Mouse (Mus musculus) frontal cortex, adult 2 months (tissue): Measurements from ENCODE around the gene Vmn1r16. TPM values are rescaled to one million over a fixed set of nuclear protein-coding genes. Genes with fewer than 3 reads are reported as not detected.
A peak's percentile ranks its signal among the peaks of the same experiment; 100 is the strongest.
"Not testable (repeated sequence)": the region's sequence is repeated elsewhere in the genome, so short reads cannot be mapped to it uniquely, and the experiment has no call there.

Experiments used
- DNase-seq, 2 experiments: peaks; one replicate each; pipeline ENCODE4 v3.0.0; 2022; ENCODE audit warnings: low spot score in 1 of 2; ENCODE audit errors: extremely low spot score in 1 of 2
- polyA plus RNA-seq: library from polyadenylated mRNA; depleted of rRNA; stranded (reverse); fragments of >200 nt; gene quantifications from 2 replicates; pipeline ENCODE4 v1.2.3, GENCODE M21; 2012; rRNA removed

Vmn1r16 gene
- not detected in 2 replicates for polyA plus RNA-seq

DNA sequence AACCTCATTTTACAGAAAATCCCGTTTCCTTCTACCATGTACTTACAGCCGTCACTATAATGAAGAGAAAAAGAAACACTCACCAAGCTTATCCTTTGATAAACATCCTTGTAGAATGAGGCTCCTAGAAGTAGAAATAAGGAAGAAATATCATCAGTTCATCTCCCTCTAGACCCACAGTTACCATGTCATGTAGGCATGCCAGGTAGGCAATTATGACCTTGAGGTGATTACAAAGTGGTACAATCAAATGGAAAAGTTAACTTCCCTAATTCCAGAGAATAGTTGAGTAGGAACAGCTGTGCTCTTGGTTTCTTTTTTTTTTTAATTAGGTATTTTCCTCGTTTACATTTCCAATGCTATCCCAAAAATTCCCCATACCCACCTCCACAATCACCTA is at the start of gene Vmn1r16:
TSS of gene Vmn1r16 (minus strand) at position 101 of the 400 bp plus-strand sequence.
- DNase-seq: no peak

DNA sequence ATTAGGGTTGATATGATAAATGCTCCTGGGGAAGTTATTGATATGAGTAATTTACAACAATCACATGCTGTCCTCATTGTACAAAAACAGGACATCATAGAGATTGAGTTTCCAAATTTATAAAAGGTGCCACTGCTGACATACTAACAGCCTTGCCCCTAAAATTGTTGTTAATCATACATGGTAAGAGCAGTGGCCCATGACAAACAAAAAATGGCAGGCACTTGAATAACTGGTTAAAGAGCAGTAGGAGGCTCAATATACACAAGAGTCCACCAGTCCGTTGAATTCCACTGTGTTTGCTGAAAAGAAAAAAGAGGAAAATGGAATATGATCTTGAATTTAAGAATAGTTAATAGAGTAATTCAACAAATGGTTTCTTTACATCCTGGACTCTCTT is 38.2 kb upstream of the Vmn1r16 start:
- DNase-seq: no peak

DNA sequence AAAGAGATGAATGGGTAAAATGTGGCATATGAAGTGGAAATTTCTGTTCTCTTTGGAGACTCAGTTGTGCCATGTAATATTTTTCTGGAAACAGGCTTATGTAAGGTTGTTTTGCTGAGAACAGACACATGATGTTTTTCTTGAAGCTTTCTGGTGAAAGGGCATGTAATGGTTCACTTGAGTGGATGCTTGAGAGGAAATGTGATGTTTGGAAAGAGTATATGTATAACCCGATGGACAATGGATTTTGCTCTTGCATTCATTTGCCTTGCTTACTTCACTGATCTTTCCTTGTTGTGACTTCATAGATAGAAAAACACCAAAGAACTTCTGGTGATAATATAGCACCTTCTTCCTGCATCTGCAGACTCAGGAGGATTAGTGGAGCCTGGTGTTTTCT is 36.6 kb upstream of the Vmn1r16 start:
- not testable (repeated sequence) for DNase-seq

DNA sequence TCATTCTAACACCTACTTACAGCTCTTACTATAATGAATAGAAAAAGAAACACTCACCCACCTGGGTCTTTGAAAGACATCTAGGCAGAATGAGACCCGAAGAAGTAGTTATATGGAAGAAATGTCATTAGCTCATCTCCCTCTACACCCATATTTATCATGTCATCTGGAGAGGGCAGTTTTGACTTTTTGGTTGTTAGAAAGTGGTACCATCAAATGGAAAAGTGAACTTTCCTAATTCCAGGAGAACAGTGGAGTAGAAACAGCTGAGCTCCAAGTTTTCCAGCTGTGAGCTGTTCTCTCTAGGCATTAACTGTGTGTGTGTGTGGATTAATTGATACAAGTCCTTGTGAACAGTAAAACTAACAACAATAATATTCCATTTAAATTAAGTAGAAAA is 34.3 kb upstream of the Vmn1r16 start, which contains the start of gene Vmn1r17:
TSS of gene Vmn1r17 (minus strand) at position 101 of the 400 bp plus-strand sequence.
- DNase-seq: no peak

DNA sequence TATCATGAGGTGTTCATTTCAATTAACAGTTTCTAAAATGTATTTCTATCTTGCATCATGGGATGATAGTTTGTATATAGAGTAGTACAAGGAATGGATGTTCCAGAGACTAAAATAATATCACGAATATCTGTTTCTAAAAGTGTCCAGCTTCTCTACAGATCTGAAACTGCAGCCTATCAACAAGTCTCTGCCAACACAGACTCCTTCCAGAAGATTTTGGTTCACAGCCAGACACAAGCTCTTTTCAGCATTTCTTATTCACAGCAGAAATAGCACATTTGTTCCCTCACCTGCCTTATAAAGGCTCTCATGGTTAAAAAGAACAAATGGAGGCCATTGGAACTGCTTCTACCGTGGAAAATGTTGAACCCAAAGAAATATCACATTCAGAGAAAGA is 27.6 kb upstream of the Vmn1r16 start:
- peak in 1 of 2 experiments; percentile 21 for DNase-seq

DNA sequence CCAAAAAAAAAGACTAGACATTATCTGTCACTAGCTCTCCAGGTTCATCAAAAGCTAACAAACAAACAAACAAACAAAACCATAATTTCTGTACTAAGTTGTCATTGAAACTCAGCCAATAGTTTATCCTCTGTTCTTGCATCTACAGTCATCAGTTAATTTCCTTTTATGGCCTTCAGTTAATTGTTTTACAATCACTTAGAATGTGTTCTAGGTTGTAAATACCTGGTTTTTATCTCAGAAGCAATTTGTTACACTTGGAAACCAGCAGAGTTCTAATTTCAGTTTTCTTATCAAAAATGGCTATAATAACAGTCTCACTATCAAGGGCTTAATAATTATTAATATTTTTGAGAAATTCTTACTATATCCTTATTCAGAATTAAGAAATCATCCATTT is 3.1 kb downstream of the Vmn1r16 start:
- DNase-seq: no peak

DNA sequence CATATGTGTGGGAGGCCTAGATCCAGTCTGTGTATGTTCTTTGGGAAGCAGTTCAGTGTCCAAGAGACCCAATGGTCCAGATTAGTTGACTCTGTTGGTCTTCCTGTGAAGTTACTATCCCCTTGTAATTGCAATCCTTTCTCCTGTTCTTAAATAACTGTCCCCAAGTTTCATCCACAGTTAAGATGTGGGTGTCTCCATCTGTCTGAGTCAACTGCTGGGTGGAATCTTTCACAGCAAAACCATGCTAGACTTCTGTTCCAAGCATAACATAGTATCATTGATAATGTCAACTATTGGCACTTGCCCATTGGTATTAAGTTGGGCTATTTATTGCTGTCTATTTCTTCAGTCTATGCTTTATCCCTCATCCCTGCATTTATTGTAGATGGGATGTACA is 50.3 kb downstream of the Vmn1r16 start:
- peak in 1 of 2 experiments; percentile 2 for DNase-seq

DNA sequence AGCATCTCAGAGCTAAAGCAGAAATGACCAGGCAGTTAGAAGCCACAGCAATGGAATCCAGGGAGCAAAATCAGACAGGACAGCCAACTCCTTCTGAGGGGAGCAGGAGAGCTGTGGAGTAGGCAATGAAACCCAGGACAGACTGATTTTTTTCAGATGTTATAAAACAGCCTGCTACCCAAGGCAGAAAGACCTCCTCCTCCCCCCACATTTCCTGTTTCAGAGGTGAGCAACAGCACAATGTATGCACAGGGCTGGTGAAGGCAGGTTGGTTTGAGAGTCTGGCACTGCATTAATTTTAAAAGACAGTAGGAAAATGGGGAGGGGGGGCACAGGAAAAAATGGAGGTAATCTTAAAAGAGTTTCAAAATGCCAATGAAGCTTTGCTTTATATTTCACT is 56.8 kb downstream of the Vmn1r16 start:
- DNase-seq: no peak

DNA sequence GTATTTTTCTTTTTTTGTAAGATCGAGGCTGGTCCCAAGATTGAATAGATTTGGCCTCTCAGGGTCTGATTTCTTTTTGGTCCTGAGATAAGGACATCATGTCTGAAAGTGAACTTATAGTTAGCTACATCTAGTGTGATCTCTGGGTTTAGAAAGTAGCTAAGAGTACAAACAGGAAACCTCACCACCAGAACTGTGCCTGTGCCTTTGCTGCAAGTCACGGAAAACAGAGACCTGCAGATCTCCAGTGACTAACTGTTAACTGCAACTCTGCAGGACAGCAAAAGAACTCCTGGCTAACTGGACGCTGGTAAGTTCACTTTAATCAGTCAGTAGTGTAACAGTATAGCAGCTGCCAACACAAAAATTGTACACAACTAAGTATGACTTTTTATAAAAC is 57.4 kb downstream of the Vmn1r16 start:
- no peak for DNase-seq

Other genes with a start within 250 kb of the Vmn1r16 start
- not detected in 2 replicates for gene Vmn1r10, start 220.0 kb downstream of the Vmn1r16 start, polyA plus RNA-seq
- gene Vmn1r11, start 196.0 kb downstream of the Vmn1r16 start, polyA plus RNA-seq: not detected in 2 replicates
- gene Vmn1r12, start 172.6 kb downstream of the Vmn1r16 start, polyA plus RNA-seq: not detected in 2 replicates
- gene Vmn1r13, start 126.2 kb downstream of the Vmn1r16 start, polyA plus RNA-seq: not detected in 2 replicates
- not detected in 2 replicates for gene Vmn1r14, start 97.8 kb downstream of the Vmn1r16 start, polyA plus RNA-seq
- not detected in 2 replicates for gene Vmn1r15, start 71.5 kb downstream of the Vmn1r16 start, polyA plus RNA-seq
- not detected in 2 replicates for gene Vmn1r17, start 34.2 kb upstream of the Vmn1r16 start, polyA plus RNA-seq
- gene Vmn1r18, start 66.3 kb upstream of the Vmn1r16 start, polyA plus RNA-seq: not detected in 2 replicates
- not detected in 2 replicates for gene Vmn1r19, start 74.3 kb upstream of the Vmn1r16 start, polyA plus RNA-seq
- not detected in 2 replicates for gene Vmn1r20, start 99.4 kb upstream of the Vmn1r16 start, polyA plus RNA-seq
- gene Ppm1k, start 206.0 kb upstream of the Vmn1r16 start, polyA plus RNA-seq: 32.9 and 35.2 TPM in 2 replicates